Mouse (Mus musculus): ENCODE measurements around the gene Rbak.
"Not testable (repeated sequence)": the region's sequence is repeated elsewhere in the genome, so short reads cannot be mapped to it uniquely, and the experiment has no call there.

The Rbak gene

GRCm38 (mm10) chr5:143180255-143181076 lies at the start of gene Rbak, which contains the start of gene Spdye4b:
Gene Rbak (minus strand): TSS chr5:143180775.
Gene Spdye4b (plus strand): TSS chr5:143181017.
- peak; percentile 92 to 93 for DNase-seq (ENCODE audit: low spot score in 2 of 2)

GRCm38 (mm10) chr5:143226790-143227189 lies 46.2 kb upstream of the Rbak start, which contains the start of gene Spdye4a:
Gene Spdye4a (minus strand): TSS chr5:143226890.
- no peak for DNase-seq (ENCODE audit: low spot score in 2 of 2)

- DNase-seq (ENCODE audit: low spot score in 2 of 2), result no peak
These were observed 41.7 kb upstream of the Rbak start for GRCm38 (mm10) chr5:143222287-143222686.

GRCm38 (mm10) chr5:143220996-143221395 lies 40.4 kb upstream of the Rbak start:
- DNase-seq (ENCODE audit: low spot score in 2 of 2), result no peak

GRCm38 (mm10) chr5:143213832-143214231 lies 33.3 kb upstream of the Rbak start:
- DNase-seq (ENCODE audit: low spot score in 2 of 2), result no peak

GRCm38 (mm10) chr5:143205015-143205414 lies 24.4 kb upstream of the Rbak start:
- DNase-seq (ENCODE audit: low spot score in 2 of 2), result no peak

GRCm38 (mm10) chr5:143196506-143196905 lies 15.9 kb upstream of the Rbak start:
- DNase-seq (ENCODE audit: low spot score in 2 of 2), result no peak

- no peak for DNase-seq (ENCODE audit: low spot score in 2 of 2)
These were observed 14.6 kb upstream of the Rbak start for GRCm38 (mm10) chr5:143195166-143195565.

GRCm38 (mm10) chr5:143194747-143195146 lies 14.2 kb upstream of the Rbak start:
- DNase-seq (ENCODE audit: low spot score in 2 of 2), result not testable (repeated sequence)

- no peak for DNase-seq (ENCODE audit: low spot score in 2 of 2)
These were observed 12.2 kb upstream of the Rbak start for GRCm38 (mm10) chr5:143192806-143193205.

GRCm38 (mm10) chr5:143188014-143188413 lies 7.4 kb upstream of the Rbak start:
- not testable (repeated sequence) for DNase-seq (ENCODE audit: low spot score in 2 of 2)

GRCm38 (mm10) chr5:143179179-143179578 lies 1.4 kb downstream of the Rbak start:
- no peak for DNase-seq (ENCODE audit: low spot score in 2 of 2)

- no peak for DNase-seq (ENCODE audit: low spot score in 2 of 2)
These were observed 2.9 kb downstream of the Rbak start for GRCm38 (mm10) chr5:143177541-143178200.

- no peak for DNase-seq (ENCODE audit: low spot score in 2 of 2)
These were observed 4.6 kb downstream of the Rbak start for GRCm38 (mm10) chr5:143175970-143176369.

- no peak for DNase-seq (ENCODE audit: low spot score in 2 of 2)
These were observed 15.0 kb downstream of the Rbak start for GRCm38 (mm10) chr5:143165508-143166070.

GRCm38 (mm10) chr5:143155534-143155933 lies 25.0 kb downstream of the Rbak start:
- DNase-seq (ENCODE audit: low spot score in 2 of 2), result no peak

- DNase-seq (ENCODE audit: low spot score in 2 of 2), result no peak
These were observed 26.8 kb downstream of the Rbak start for GRCm38 (mm10) chr5:143153756-143154155.

- DNase-seq (ENCODE audit: low spot score in 2 of 2), result no peak
These were observed 30.5 kb downstream of the Rbak start for GRCm38 (mm10) chr5:143150044-143150443.

GRCm38 (mm10) chr5:143149536-143149935 lies 31.0 kb downstream of the Rbak start:
- DNase-seq (ENCODE audit: low spot score in 2 of 2), result no peak

GRCm38 (mm10) chr5:143148661-143149060 lies 31.9 kb downstream of the Rbak start:
- no peak for DNase-seq (ENCODE audit: low spot score in 2 of 2)

- DNase-seq (ENCODE audit: low spot score in 2 of 2), result no peak
These were observed 33.1 kb downstream of the Rbak start, which contains the start of gene Olfr718-ps1 for GRCm38 (mm10) chr5:143147481-143147880. Gene Olfr718-ps1 (minus strand): TSS chr5:143147581.

GRCm38 (mm10) chr5:143137580-143137979 lies 43.0 kb downstream of the Rbak start:
- DNase-seq (ENCODE audit: low spot score in 2 of 2), result no peak

All from frontal cortex, postnatal 14 days (tissue).